In the genomic region with DNA sequence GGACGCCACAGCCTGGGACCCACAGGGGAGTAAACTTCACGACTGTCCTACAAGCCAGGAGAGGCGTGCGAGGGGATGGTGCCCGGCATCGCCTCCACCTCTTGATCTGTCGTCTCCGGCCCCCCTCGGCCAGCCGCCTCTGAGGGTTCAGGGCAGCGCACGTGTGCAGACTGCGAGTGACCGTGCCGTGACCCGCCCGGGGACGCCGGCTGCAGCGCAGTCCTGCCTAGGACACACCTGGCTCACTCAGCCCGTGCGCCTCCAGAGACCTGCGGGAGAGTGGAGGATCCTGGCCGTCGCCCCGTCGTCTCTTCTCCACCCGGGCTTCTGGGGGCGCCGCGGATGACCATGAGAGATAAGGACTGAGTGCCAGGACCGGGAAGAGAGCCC, we compare ENCODE assay signal across 8 mouse cellular contexts. TPM values are rescaled to one million over a fixed set of nuclear protein-coding genes. Genes with fewer than 3 reads are reported as not detected.
DNase-seq lines count a peak whose midpoint lies in the region; ATAC-seq and TF ChIP-seq lines count a peak whose summit lies in the region.

No protein-coding gene starts in this region.

- H3K9ac ChIP-seq in hindbrain, postnatal 0 days (replicated peaks; ENCODE audit: low read length) = peak overlapping the region; percentile 41; the same call in 1 of the 2 replicates
- H3K9ac ChIP-seq in midbrain, embryonic 13.5 days (replicated peaks) = peak overlapping the region; percentile 55

- H3K4me3 ChIP-seq in embryonic fibroblast, embryonic 13.5 days (ENCODE audit: insufficient read depth, low read length) = peak overlapping the region; percentile 28
- H3K4me3 ChIP-seq in hindbrain, postnatal 0 days (ENCODE audit: low read length) = peak overlapping the region; percentile 40
- H3K4me3 ChIP-seq in midbrain, embryonic 13.5 days (replicated peaks) = peak overlapping the region; percentile 47

- H3K4me1 ChIP-seq in embryonic fibroblast, embryonic 13.5 days (ENCODE audit: control insufficient read depth, insufficient read depth, low read length) = peaks cover 11% of the 10 kb centered on the region; the same call in 1 of the 2 replicates
- H3K4me1 ChIP-seq in hindbrain, postnatal 0 days (ENCODE audit: insufficient read depth, low read length) = peaks cover 22% of the 10 kb centered on the region
- peaks cover 30% of the 10 kb centered on the region for H3K4me1 ChIP-seq in midbrain, embryonic 13.5 days (replicated peaks)

- H3K4me2 ChIP-seq in hindbrain, postnatal 0 days (ENCODE audit: low read depth, low read length) = peak overlapping the region; percentile 63
- peak overlapping the region; percentile 79 for H3K4me2 ChIP-seq in midbrain, embryonic 13.5 days (replicated peaks)

- no peaks in the 10 kb centered on the region for H3K9me3 ChIP-seq in hindbrain, postnatal 0 days (ENCODE audit: low read length)
- no peaks in the 10 kb centered on the region for H3K9me3 ChIP-seq in midbrain, embryonic 13.5 days

- ATAC-seq in hindbrain, postnatal 0 days = no peak
- ATAC-seq in midbrain, embryonic 13.5 days = peak; percentile 66
- no peak for ATAC-seq in erythroblast, adult 5-6 weeks (replicated peaks; ENCODE audit: low FRiP score, poor library complexity, severe bottlenecking)

- peaks cover 18% of the 10 kb centered on the region for H3K27me3 ChIP-seq in hindbrain, postnatal 0 days (ENCODE audit: insufficient read depth, low read length)
- H3K27me3 ChIP-seq in midbrain, embryonic 13.5 days = peaks cover 67% of the 10 kb centered on the region

- no peak for TF ChIP-seq CTCF in embryonic fibroblast, embryonic 13.5 days (IDR thresholded peaks at IDR 0.05; ENCODE audit: borderline replicate concordance, insufficient read depth, low read length)
- no peak for TF ChIP-seq CTCF in hindbrain, postnatal 0 days (IDR thresholded peaks at IDR 0.05; ENCODE audit: low read depth)

- no peaks in the 10 kb centered on the region for H3K36me3 ChIP-seq in hindbrain, postnatal 0 days (ENCODE audit: insufficient read depth, low read length)
- H3K36me3 ChIP-seq in midbrain, embryonic 13.5 days = no peaks in the 10 kb centered on the region

- 0% methylated on average over 29 of the region's 32 CpGs for WGBS in hindbrain, postnatal 0 days
- under 1% methylated on average over 30 of the region's 32 CpGs for WGBS in midbrain, embryonic 13.5 days

- DNase-seq in left cerebral cortex, postnatal 4 days = peak; percentile 6
- no peak for DNase-seq in left cerebral cortex, postnatal 14 days (ENCODE audit: low spot score in 2 of 2)
- no peak for DNase-seq in hindbrain, postnatal 0 days (ENCODE audit: low spot score)
- DNase-seq in gastrocnemius, postnatal 36 days = no peak
- DNase-seq in frontal cortex, postnatal 10 days (ENCODE audit: low spot score in 2 of 2) = no peak

- TF ChIP-seq POLR2A in embryonic fibroblast, embryonic 13.5 days (IDR thresholded peaks at IDR 0.05; ENCODE audit: low read depth, low read length) = no peak

- no peak overlapping the region for H3K27ac ChIP-seq in embryonic fibroblast, embryonic 13.5 days (ENCODE audit: insufficient read depth, low read length)
- no peak overlapping the region; the same call in 1 of the 2 replicates for H3K27ac ChIP-seq in hindbrain, postnatal 0 days
- H3K27ac ChIP-seq in midbrain, embryonic 13.5 days = no peak overlapping the region

- intact Hi-C loops in left cerebral cortex, postnatal 4 days (cut with DNase I) = loop anchor here (5.0 kb wide), 1 partner anchor 252 kb away; no protein-coding TSS in a partner anchor
- intact Hi-C loops in left cerebral cortex, postnatal 14 days (cut with DNase I) = no loop called here
- intact Hi-C loops in gastrocnemius, postnatal 36 days (cut with DNase I) = no loop called here

RNA-seq across cellular contexts. Expression of gene Bmp6, which starts 0.5 kb away (rescaled TPM):
- total RNA-seq in left cerebral cortex, postnatal 4 days (2021) = 10 to 100 TPM; 13.2 to 15.2 TPM
- 10 to 100 TPM in 1 of 2 experiments, 1 to 10 TPM in 1; 9.6 to 10.6 TPM for total RNA-seq in left cerebral cortex, postnatal 14 days (2021)
- 1.5 and 1.8 TPM in 2 replicates for polyA plus RNA-seq in embryonic fibroblast, embryonic 13.5 days (2011; ENCODE audit: insufficient read length, low read depth, missing spikeins)
- 19.4 and 20.9 TPM in 2 replicates for total RNA-seq in hindbrain, postnatal 0 days (2014; rRNA removed)
- polyA plus RNA-seq in hindbrain, postnatal 0 days (2015; fragmentation: Nextera tagmentation; extraction: Ambion mirVana) = 5.2 and 5.3 TPM in 2 replicates
- 1.3 and 2.4 TPM in 2 replicates for polyA plus RNA-seq in midbrain, embryonic 13.5 days (2015; fragmentation: Nextera tagmentation; extraction: Ambion mirVana)
- total RNA-seq in erythroblast, adult 5-6 weeks (2015; ENCODE audit: low replicate concordance) = 0.38 TPM in 1 of 2 replicates, not detected in the other
- total RNA-seq in erythroblast, adult 5-6 weeks (2017; ENCODE audit: low replicate concordance) = not detected in 2 replicates
- 10 to 100 TPM in 1 of 2 experiments, 1 to 10 TPM in 1; 9.3 to 10.3 TPM for total RNA-seq in gastrocnemius, postnatal 36 days (2021)

Comparison
In these comparisons a context has a peak if more than half of its experiments do, and no peak if none do; other contexts are left out.
1. RNA of gene Bmp6, which starts 0.5 kb away (total RNA-seq): 19.4 to 20.9 TPM in hindbrain, postnatal 0 days, 13.2 to 15.2 TPM in left cerebral cortex, postnatal 4 days, 9.6 to 10.6 TPM in left cerebral cortex, postnatal 14 days and 9.3 to 10.3 TPM in gastrocnemius, postnatal 36 days; 0.38 TPM in erythroblast, adult 5-6 weeks; every median in the first group is over 4 times any median in the second.
2. Peak in every context shown above with its lines, with median percentiles within 50 percentile points of each other: H3K4me3 ChIP-seq.